ENCODE assay signal across 28 mouse cellular contexts in the genomic region with DNA sequence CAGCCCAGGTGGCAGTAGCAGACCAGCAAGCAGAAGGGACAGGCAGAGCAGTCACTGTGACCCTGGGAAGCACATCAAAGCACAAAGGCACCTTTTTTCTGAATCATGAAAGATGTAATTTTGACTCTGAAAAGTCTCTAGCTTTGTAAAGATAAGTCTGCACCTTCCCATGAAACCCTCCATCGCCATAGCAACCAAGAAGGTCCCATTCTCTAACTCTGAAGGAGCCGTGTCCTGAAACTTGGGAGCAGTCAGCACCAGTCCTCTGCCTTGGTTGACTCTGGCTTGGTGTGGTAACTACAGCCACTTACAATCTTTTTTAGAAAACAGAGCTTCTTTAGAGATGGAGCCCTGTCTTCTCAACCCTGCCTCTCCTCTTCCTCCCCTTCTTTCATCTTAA.
A peak's percentile ranks its signal among the peaks of the same experiment; 100 is the strongest.
DNase-seq lines count a peak whose midpoint lies in the region; ATAC-seq and TF ChIP-seq lines count a peak whose summit lies in the region.
"Had no signal": no experiment of that assay in that cellular context is flagged by ENCODE, and none has a peak within 500 bp of the region (broad histone marks: within the 10 kb centered on the region; RNA-seq: fewer than 3 reads in every experiment).

No protein-coding gene starts in this region.

- TF ChIP-seq CTCF in forebrain, postnatal 0 days (IDR thresholded peaks at IDR 0.05; ENCODE audit: low read depth) = no peak
- TF ChIP-seq CTCF in lung, adult 2 months (IDR thresholded peaks at IDR 0.05; ENCODE audit: insufficient read depth, low read length) = no peak
- TF ChIP-seq CTCF in CH12.LX (conservative IDR thresholded peaks at IDR 0.05 in 1 of 2, IDR thresholded peaks at IDR 0.05 in 1 of 2; ENCODE audit: low read depth in 2 of 2, low read length in 2 of 2) = no peak
- TF ChIP-seq CTCF in heart, adult 2 months (IDR thresholded peaks at IDR 0.05) = no peak

- H3K36me3 ChIP-seq in forebrain, postnatal 0 days (ENCODE audit: insufficient read depth) = no peaks in the 10 kb centered on the region
- no peaks in the 10 kb centered on the region for H3K36me3 ChIP-seq in forebrain, embryonic 14.5 days (ENCODE audit: control insufficient read depth, insufficient read depth, low read length)
- H3K36me3 ChIP-seq in lung, embryonic 16.5 days (ENCODE audit: control insufficient read depth, insufficient read depth, low read length) = no peaks in the 10 kb centered on the region
- H3K36me3 ChIP-seq in CH12.LX (replicated peaks in 1 of 2; ENCODE audit: control insufficient read depth in 1 of 2, insufficient read depth in 1 of 2, low read length in 1 of 2) = no peaks in the 10 kb centered on the region
- H3K36me3 ChIP-seq in heart, adult 2 months (ENCODE audit: control insufficient read depth, insufficient read depth, low read length) = no peaks in the 10 kb centered on the region
- H3K36me3 ChIP-seq: embryonic facial prominence, embryonic 12.5 days; embryonic facial prominence, embryonic 15.5 days; heart, embryonic 12.5 days; heart, embryonic 15.5 days; hindbrain, embryonic 10.5 days; hindbrain, embryonic 13.5 days; intestine, embryonic 15.5 days had no signal

- H3K27ac ChIP-seq in forebrain, postnatal 0 days (ENCODE audit: low read depth, low read length) = no peak overlapping the region
- no peak overlapping the region for H3K27ac ChIP-seq in forebrain, embryonic 14.5 days (ENCODE audit: low read depth, low read length)
- H3K27ac ChIP-seq in lung, embryonic 16.5 days (ENCODE audit: low read length) = no peak overlapping the region
- no peak overlapping the region for H3K27ac ChIP-seq in CH12.LX (ENCODE audit: insufficient read depth, low read depth)
- H3K27ac ChIP-seq in heart, adult 2 months = no peak overlapping the region
- H3K27ac ChIP-seq: embryonic facial prominence, embryonic 12.5 days; embryonic facial prominence, embryonic 15.5 days; forebrain, embryonic 13.5 days; gastrocnemius, adult 2 months; heart, embryonic 15.5 days; hindbrain, embryonic 10.5 days; hindbrain, embryonic 13.5 days; intestine, embryonic 15.5 days had no signal

- ATAC-seq in forebrain, postnatal 0 days = peak; percentile 45; the same call in 1 of the 2 replicates
- ATAC-seq in forebrain, embryonic 14.5 days = no peak
- peak; percentile 67; the same call in 1 of the 2 replicates for ATAC-seq in lung, embryonic 16.5 days (ENCODE audit: low read depth)
- ATAC-seq: activated CD4-positive, CD25-positive, alpha-beta regulatory T cell, adult 4 months; forebrain, embryonic 13.5 days; hindbrain, embryonic 16.5 days; intestine, embryonic 15.5 days had no signal

- in situ Hi-C loops in CH12.LX (cut with MboI; ENCODE audit: low pct_ligation_motif_present, low pct_unique_long_range_greater_than_20kb, low sequenced_read_pairs) = loop anchor here (25.0 kb wide), 2 partner anchors 212 to 687 kb away; no protein-coding TSS in a partner anchor

- TF ChIP-seq RAD21 in CH12.LX (IDR thresholded peaks at IDR 0.05; ENCODE audit: low read depth, low read length) = no peak

- H3K79me2 ChIP-seq in CH12.LX (replicated peaks; ENCODE audit: control insufficient read depth, extremely low read depth, insufficient read depth, poor library complexity, severe bottlenecking) = no peaks in the 10 kb centered on the region
- no peaks in the 10 kb centered on the region for H3K79me2 ChIP-seq in heart, adult 2 months (replicated peaks; ENCODE audit: control insufficient read depth, insufficient read depth, low read length)

- H3K4me2 ChIP-seq in forebrain, postnatal 0 days (ENCODE audit: low read depth) = no peak overlapping the region
- no peak overlapping the region for H3K4me2 ChIP-seq in forebrain, embryonic 14.5 days (ENCODE audit: low read length)
- no peak overlapping the region for H3K4me2 ChIP-seq in lung, embryonic 16.5 days (ENCODE audit: low read depth, low read length)
- H3K4me2 ChIP-seq in CH12.LX (ENCODE audit: insufficient read depth, low read depth, poor library complexity, severe bottlenecking) = peak overlapping the region; percentile 12; the same call in 1 of the 2 replicates
- H3K4me2 ChIP-seq: embryonic facial prominence, embryonic 12.5 days; embryonic facial prominence, embryonic 15.5 days; forebrain, embryonic 13.5 days; heart, embryonic 12.5 days; heart, embryonic 15.5 days; hindbrain, embryonic 13.5 days; intestine, embryonic 15.5 days had no signal

- intact Hi-C loops in heart, adult 2 months (cut with DNase I) = no loop called here

- H3K4me1 ChIP-seq in forebrain, postnatal 0 days (ENCODE audit: insufficient read depth) = no peaks in the 10 kb centered on the region
- H3K4me1 ChIP-seq in forebrain, embryonic 14.5 days (ENCODE audit: control insufficient read depth, insufficient read depth, low read length) = no peaks in the 10 kb centered on the region
- H3K4me1 ChIP-seq in lung, embryonic 16.5 days (replicated peaks; ENCODE audit: control insufficient read depth, insufficient read depth, low read length) = 0 out of 2 replicates have a peak, but pooled peaks cover 2% of the 10 kb centered on the region
- H3K4me1 ChIP-seq in lung, adult 2 months (ENCODE audit: control insufficient read depth, insufficient read depth, low read length) = no peaks in the 10 kb centered on the region
- peaks cover 4 to 20% of the 10 kb centered on the region in 2 experiments; a peak in 3 of 4 replicates for H3K4me1 ChIP-seq in CH12.LX (ENCODE audit: control insufficient read depth in 1 of 2, insufficient read depth in 2 of 2)
- H3K4me1 ChIP-seq in heart, adult 2 months (ENCODE audit: control insufficient read depth, insufficient read depth, low read length) = no peaks in the 10 kb centered on the region
- H3K4me1 ChIP-seq: embryonic facial prominence, embryonic 12.5 days; embryonic facial prominence, embryonic 15.5 days; forebrain, embryonic 13.5 days; heart, embryonic 12.5 days; hindbrain, embryonic 10.5 days; hindbrain, embryonic 13.5 days; intestine, embryonic 15.5 days had no signal

- H3K9ac ChIP-seq in forebrain, postnatal 0 days = no peak overlapping the region
- H3K9ac ChIP-seq in forebrain, embryonic 14.5 days (ENCODE audit: low read length) = no peak overlapping the region
- H3K9ac ChIP-seq in lung, embryonic 16.5 days (ENCODE audit: low read length) = no peak overlapping the region
- H3K9ac ChIP-seq in CH12.LX (ENCODE audit: insufficient read depth, low read depth) = no peak overlapping the region
- H3K9ac ChIP-seq in heart, adult 2 months (ENCODE audit: low read depth, low read length) = no peak overlapping the region
- H3K9ac ChIP-seq: embryonic facial prominence, embryonic 12.5 days; embryonic facial prominence, embryonic 15.5 days; forebrain, embryonic 13.5 days; heart, embryonic 12.5 days; heart, embryonic 15.5 days; hindbrain, embryonic 13.5 days; intestine, embryonic 15.5 days had no signal

- WGBS in forebrain, postnatal 0 days = 53% methylated on average over 2 of the region's 2 CpGs
- WGBS in forebrain, embryonic 14.5 days = 53% methylated on average over 2 of the region's 2 CpGs
- WGBS in lung, embryonic 16.5 days = 34% methylated on average over 2 of the region's 2 CpGs
- 50% methylated on average over 2 of the region's 2 CpGs for WGBS in lung, adult 2 months
- WGBS in heart, adult 2 months = 72% methylated on average over 2 of the region's 2 CpGs

- no peak overlapping the region for H3K4me3 ChIP-seq in forebrain, postnatal 0 days (ENCODE audit: low read depth, low read length)
- no peak overlapping the region for H3K4me3 ChIP-seq in forebrain, embryonic 14.5 days (ENCODE audit: low read depth, low read length)
- H3K4me3 ChIP-seq in lung, embryonic 16.5 days (ENCODE audit: low read length) = no peak overlapping the region
- H3K4me3 ChIP-seq in lung, adult 2 months (replicated peaks; ENCODE audit: extremely low read depth, low read depth, low read length) = no peak overlapping the region
- H3K4me3 ChIP-seq in CH12.LX (replicated peaks in 1 of 3; ENCODE audit: low read depth in 2 of 3, low read length in 2 of 3, poor library complexity in 1 of 3) = no peak overlapping the region
- H3K4me3 ChIP-seq in heart, adult 2 months = no peak overlapping the region
- H3K4me3 ChIP-seq: embryonic facial prominence, embryonic 12.5 days; embryonic facial prominence, embryonic 15.5 days; forebrain, embryonic 13.5 days; gastrocnemius, adult 2 months; heart, embryonic 12.5 days; heart, embryonic 15.5 days; hindbrain, embryonic 10.5 days; hindbrain, embryonic 13.5 days; intestine, embryonic 15.5 days had no signal

- H3K9me3 ChIP-seq in forebrain, postnatal 0 days (ENCODE audit: low read length) = no peaks in the 10 kb centered on the region
- no peaks in the 10 kb centered on the region for H3K9me3 ChIP-seq in forebrain, embryonic 14.5 days (replicated peaks; ENCODE audit: control insufficient read depth, low read length)
- no peaks in the 10 kb centered on the region for H3K9me3 ChIP-seq in lung, embryonic 16.5 days (ENCODE audit: control insufficient read depth, low read length)
- peaks cover 8% of the 10 kb centered on the region for H3K9me3 ChIP-seq in CH12.LX (replicated peaks; ENCODE audit: low read length)
- H3K9me3 ChIP-seq: embryonic facial prominence, embryonic 12.5 days; embryonic facial prominence, embryonic 15.5 days; heart, embryonic 15.5 days; intestine, embryonic 15.5 days had no signal

- dilution Hi-C loops in CH12.LX (cut with MboI; ENCODE audit: extremely low pct_ligation_motif_present, extremely low pct_unique_long_range_greater_than_20kb, low sequenced_read_pairs) = no loop called here

- DNase-seq in forebrain, postnatal 0 days = peak; percentile 31
- DNase-seq in forebrain, embryonic 14.5 days (ENCODE audit: low spot score) = no peak
- no peak for DNase-seq in lung, adult 2 months
- DNase-seq in CH12.LX (ENCODE audit: extremely low read depth) = no peak
- DNase-seq in brain, adult 2 months (ENCODE audit: low read depth, low spot score) = peak; percentile 53
- DNase-seq in heart, adult 2 months = no peak
- DNase-seq: adrenal gland, adult 8-10 months; adrenal gland, postnatal 25 days; B cell, adult 2 months; cerebellum, adult 11 months; cerebellum, adult 2 months; cerebellum, adult 9-11 months; cerebellum, postnatal 25 days; gastrocnemius, adult 2 months; gastrocnemius, postnatal 14 days; heart, postnatal 10 days; heart, postnatal 36 days had no signal

- TF ChIP-seq POLR2A in lung, adult 2 months (IDR thresholded peaks at IDR 0.05; ENCODE audit: borderline replicate concordance, extremely low read depth, low read depth, low read length) = no peak
- no peak for TF ChIP-seq POLR2A in CH12.LX (IDR thresholded peaks at IDR 0.05; ENCODE audit: low read depth, low read length)
- TF ChIP-seq POLR2A in heart, adult 2 months (IDR thresholded peaks at IDR 0.05; ENCODE audit: insufficient read depth, low read depth, low read length) = no peak

- no peaks in the 10 kb centered on the region for H3K27me3 ChIP-seq in forebrain, postnatal 0 days (ENCODE audit: insufficient read depth, low read length)
- H3K27me3 ChIP-seq in forebrain, embryonic 14.5 days (replicated peaks; ENCODE audit: control insufficient read depth, insufficient read depth, low read length) = no peaks in the 10 kb centered on the region
- no peaks in the 10 kb centered on the region for H3K27me3 ChIP-seq in lung, embryonic 16.5 days (ENCODE audit: control insufficient read depth, insufficient read depth, low read depth, low read length)
- H3K27me3 ChIP-seq in CH12.LX (replicated peaks) = no peaks in the 10 kb centered on the region
- H3K27me3 ChIP-seq in heart, adult 2 months (ENCODE audit: control insufficient read depth, insufficient read depth, low read length) = no peaks in the 10 kb centered on the region
- H3K27me3 ChIP-seq: embryonic facial prominence, embryonic 12.5 days; embryonic facial prominence, embryonic 15.5 days; forebrain, embryonic 13.5 days; heart, embryonic 12.5 days; heart, embryonic 15.5 days; hindbrain, embryonic 13.5 days; intestine, embryonic 15.5 days had no signal

- no peak for TF ChIP-seq EP300 in CH12.LX (IDR thresholded peaks at IDR 0.05; ENCODE audit: low read length)
- no peak for TF ChIP-seq EP300 in heart, adult 2 months (IDR thresholded peaks at IDR 0.05; ENCODE audit: insufficient read depth, low read depth, low read length)

Comparison
In these comparisons a context has a peak if more than half of its experiments do, and no peak if none do; other contexts are left out.
1. DNase-seq: peak in forebrain, postnatal 0 days (single experiment) and brain, adult 2 months (single experiment); none in forebrain, embryonic 14.5 days (single experiment), lung, adult 2 months (single experiment), CH12.LX (single experiment) and heart, adult 2 months (0 of 2).